9 mouse cellular contexts compared by ENCODE assay signal in the genomic region with DNA sequence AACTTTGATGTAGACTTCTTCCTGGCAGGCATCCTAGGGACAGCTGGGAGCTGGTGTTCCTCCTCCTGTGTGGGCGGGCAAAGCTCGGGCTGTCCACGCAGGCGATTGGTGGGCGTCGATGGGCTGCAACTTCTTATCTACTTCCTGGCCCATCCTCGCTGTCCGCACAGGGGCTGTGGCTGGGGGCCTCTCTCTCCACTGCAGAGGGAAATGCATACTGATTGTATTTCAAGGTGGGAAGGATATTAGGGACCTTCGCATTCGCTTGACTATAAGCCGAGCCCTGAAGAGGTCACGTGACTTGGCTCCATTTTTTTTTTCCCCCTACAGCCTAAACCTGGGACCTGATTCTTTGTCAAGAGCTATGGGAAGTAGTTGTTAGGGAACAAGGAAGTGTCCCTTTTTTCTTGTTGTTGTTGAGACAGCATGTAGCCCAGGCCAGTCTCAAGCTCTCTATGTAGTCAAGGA.
DNase-seq lines count a peak whose midpoint lies in the region; ATAC-seq and TF ChIP-seq lines count a peak whose summit lies in the region.
"Had no signal": no experiment of that assay in that cellular context is flagged by ENCODE, and none has a peak within 500 bp of the region (broad histone marks: within the 10 kb centered on the region; RNA-seq: fewer than 3 reads in every experiment).

No protein-coding gene starts in this region.

- no peak for DNase-seq in thymus, adult 2 months
- DNase-seq in thymus, postnatal 10 days (ENCODE audit: low spot score in 2 of 2): no peak
- peak; percentile 39 to 67 for DNase-seq in gastrocnemius, adult 8-10 months (ENCODE audit: low spot score in 2 of 2)
- peak; percentile 33 for DNase-seq in liver, adult 2 months (ENCODE audit: extremely low read depth, low read depth, low spot score)
- DNase-seq in ovary, postnatal 10 days (ENCODE audit: low spot score): peak; percentile 54

- no peaks in the 10 kb centered on the region for H3K9me3 ChIP-seq in intestine, embryonic 16.5 days (ENCODE audit: control insufficient read depth, low read length)
- H3K9me3 ChIP-seq: limb, embryonic 13.5 days had no signal

- H3K4me3 ChIP-seq in thymus, adult 2 months (ENCODE audit: control insufficient read depth, insufficient read depth, low read length): peak overlapping the region; percentile 2; the same call in 1 of the 2 replicates
- peak overlapping the region; percentile 30 for H3K4me3 ChIP-seq in intestine, embryonic 16.5 days (ENCODE audit: low read length)
- peak overlapping the region; percentile 50 for H3K4me3 ChIP-seq in liver, adult 2 months (ENCODE audit: insufficient read depth, low read depth, low read length)
- H3K4me3 ChIP-seq: limb, embryonic 13.5 days had no signal

- peak overlapping the region; percentile 23 for H3K4me2 ChIP-seq in intestine, embryonic 16.5 days (ENCODE audit: low read depth, low read length)
- H3K4me2 ChIP-seq: limb, embryonic 13.5 days had no signal

- no peaks in the 10 kb centered on the region for H3K36me3 ChIP-seq in thymus, adult 2 months (ENCODE audit: control insufficient read depth, insufficient read depth, low read length)
- H3K36me3 ChIP-seq in intestine, embryonic 16.5 days (ENCODE audit: control insufficient read depth, insufficient read depth, low read length): no peaks in the 10 kb centered on the region
- no peaks in the 10 kb centered on the region for H3K36me3 ChIP-seq in liver, adult 2 months (ENCODE audit: control insufficient read depth, insufficient read depth, low read length)

- H3K9ac ChIP-seq in intestine, embryonic 16.5 days (ENCODE audit: low read depth, low read length): peak overlapping the region; percentile 34; the same call in 1 of the 2 replicates
- no peak overlapping the region for H3K9ac ChIP-seq in liver, adult 2 months (ENCODE audit: low read depth, low read length)
- H3K9ac ChIP-seq: limb, embryonic 13.5 days had no signal

- H3K27me3 ChIP-seq in thymus, adult 2 months (ENCODE audit: control insufficient read depth, insufficient read depth, low read length): no peaks in the 10 kb centered on the region
- no peaks in the 10 kb centered on the region for H3K27me3 ChIP-seq in intestine, embryonic 16.5 days (replicated peaks; ENCODE audit: control insufficient read depth, insufficient read depth, low read length)
- H3K27me3 ChIP-seq in liver, adult 2 months (ENCODE audit: control insufficient read depth, insufficient read depth, low read length): no peaks in the 10 kb centered on the region
- H3K27me3 ChIP-seq: limb, embryonic 13.5 days had no signal

- peaks cover 37% of the 10 kb centered on the region for H3K4me1 ChIP-seq in thymus, adult 2 months (replicated peaks; ENCODE audit: control insufficient read depth, insufficient read depth, low read length)
- peaks cover 19% of the 10 kb centered on the region for H3K4me1 ChIP-seq in intestine, embryonic 16.5 days (ENCODE audit: control insufficient read depth, insufficient read depth, low read length)
- H3K4me1 ChIP-seq in liver, adult 2 months (ENCODE audit: control insufficient read depth, insufficient read depth, low read length): no peaks in the 10 kb centered on the region

- TF ChIP-seq CTCF in thymus, adult 2 months (IDR thresholded peaks at IDR 0.05; ENCODE audit: borderline replicate concordance, control insufficient read depth, extremely low read depth, insufficient read depth, low read length, poor library complexity): no peak
- TF ChIP-seq CTCF in liver, adult 2 months (IDR thresholded peaks at IDR 0.05; ENCODE audit: low read depth, low read length): no peak

- H3K79me2 ChIP-seq in liver, adult 2 months (ENCODE audit: control insufficient read depth, insufficient read depth, low read length): no peaks in the 10 kb centered on the region

- 26% methylated on average over 12 of the region's 12 CpGs for WGBS in thymus, adult 2 months
- 30% methylated on average over 12 of the region's 12 CpGs for WGBS in intestine, embryonic 16.5 days
- 47% methylated on average over 12 of the region's 12 CpGs for WGBS in liver, adult 2 months

- no peak overlapping the region for H3K27ac ChIP-seq in thymus, adult 2 months (ENCODE audit: control insufficient read depth, insufficient read depth, low read length)
- peak overlapping the region; percentile 65 for H3K27ac ChIP-seq in intestine, embryonic 16.5 days (ENCODE audit: low read length)
- H3K27ac ChIP-seq in liver, adult 2 months (replicated peaks; ENCODE audit: insufficient read depth, low read depth, low read length): peak overlapping the region; percentile 46
- H3K27ac ChIP-seq: limb, embryonic 13.5 days had no signal

- no peak for TF ChIP-seq POLR2A in thymus, adult 2 months (IDR thresholded peaks at IDR 0.05; ENCODE audit: control insufficient read depth, extremely low read depth, insufficient read depth, low read length, poor library complexity)
- 0 out of 2 replicates have a peak, but pooled peaks have one; percentile 26 for TF ChIP-seq POLR2A in liver, adult 2 months (IDR thresholded peaks at IDR 0.05; ENCODE audit: extremely low read depth, insufficient read depth, low read length)

- ATAC-seq in intestine, embryonic 16.5 days: peak; percentile 90
- no peak for ATAC-seq in erythroblast, adult 5-6 weeks (replicated peaks; ENCODE audit: low FRiP score, poor library complexity, severe bottlenecking)
- ATAC-seq in erythroid progenitor cell, adult 5-6 weeks (replicated peaks; ENCODE audit: low FRiP score, poor library complexity, severe bottlenecking): no peak

Comparison
In these comparisons a context has a peak if more than half of its experiments do, and no peak if none do; other contexts are left out.
1. DNase-seq: peak in gastrocnemius, adult 8-10 months (2 of 2), liver, adult 2 months (single experiment) and ovary, postnatal 10 days (single experiment); none in thymus, adult 2 months (single experiment) and thymus, postnatal 10 days (0 of 2).
2. Peak in every context shown above with its lines, with median percentiles within 50 percentile points of each other: H3K4me3 ChIP-seq.